Mouse (Mus musculus) layer of hippocampus, postnatal 14 days (tissue): ENCODE measurements around the gene Haspin. TPM values are rescaled to one million over a fixed set of nuclear protein-coding genes. Genes with fewer than 3 reads are reported as not detected.

ENCODE experiments used
- DNase-seq, 2 experiments: peaks; one replicate each; pipeline ENCODE4 v3.0.0; 2021 to 2022; ENCODE audit warnings: low spot score in 2 of 2, mixed read lengths in 1 of 2
- total RNA-seq, 2 experiments: library from RNA; stranded (reverse); gene quantifications; 2 replicates each; pipeline ENCODE4 v1.2.3; 2021

The Haspin gene
- total RNA-seq, 2 experiments from 2014 or later = 0.31 to 0.74 TPM

- no peak for DNase-seq
Measured at GRCm38 (mm10) chr11:73090826-73091225, 47.3 kb downstream of the Haspin start.

- no peak for DNase-seq
Measured at GRCm38 (mm10) chr11:73090283-73090682, 47.8 kb downstream of the Haspin start, which contains the start of gene Itgae. TSS of gene Itgae (plus strand) at chr11:73090583.

GRCm38 (mm10) chr11:73087700-73088480, 50.2 kb downstream of the Haspin start:
- no peak for DNase-seq

Other genes starting within 250 kb of the Haspin start
- 1 to 10 TPM; 7.9 to 8.1 TPM for gene Atp2a3, start 177.1 kb downstream of the Haspin start, total RNA-seq
- gene P2rx1, start 139.2 kb downstream of the Haspin start, total RNA-seq = under 1 TPM; 0.65 to 0.83 TPM
- 10 to 100 TPM; 80.5 to 82.7 TPM for gene Camkk1, start 119.3 kb downstream of the Haspin start, total RNA-seq
- 1 to 10 TPM; 9.4 to 9.7 TPM for gene Ncbp3, start 90.5 kb downstream of the Haspin start, total RNA-seq
- gene Itgae, start 47.7 kb downstream of the Haspin start, total RNA-seq = under 1 TPM; 0.21 to 0.45 TPM
- gene P2rx5, start 22.1 kb upstream of the Haspin start, total RNA-seq = 1 to 10 TPM; 1.8 to 3.0 TPM
- 10 to 100 TPM; 60.6 to 61.9 TPM for gene Emc6, start 38.7 kb upstream of the Haspin start, total RNA-seq
- gene Tax1bp3, start 38.8 kb upstream of the Haspin start, total RNA-seq = 10 to 100 TPM; 22.1 to 22.9 TPM
- 10 to 100 TPM; 18.6 to 20.5 TPM for gene Ctns, start 60.7 kb upstream of the Haspin start, total RNA-seq
- 1 to 10 TPM; 3.0 to 3.2 TPM for gene Shpk, start 61.2 kb upstream of the Haspin start, total RNA-seq
- gene Trpv1, start 96.0 kb upstream of the Haspin start, total RNA-seq = not detected
- gene Trpv3, start 129.1 kb upstream of the Haspin start, total RNA-seq = under 1 TPM; 0.41 to 0.55 TPM
- 1 to 10 TPM; 3.8 to 4.5 TPM for gene Aspa, start 191.3 kb upstream of the Haspin start, total RNA-seq
- gene Gm49340, start 191.4 kb upstream of the Haspin start, total RNA-seq = not detected
- not detected for gene Spata22, start 191.4 kb upstream of the Haspin start, total RNA-seq
- gene Olfr20, start 212.5 kb upstream of the Haspin start, total RNA-seq = not detected
- not detected for gene Olfr376, start 233.0 kb upstream of the Haspin start, total RNA-seq